Mouse (Mus musculus): ENCODE data around the gene Ppara.

DNA sequence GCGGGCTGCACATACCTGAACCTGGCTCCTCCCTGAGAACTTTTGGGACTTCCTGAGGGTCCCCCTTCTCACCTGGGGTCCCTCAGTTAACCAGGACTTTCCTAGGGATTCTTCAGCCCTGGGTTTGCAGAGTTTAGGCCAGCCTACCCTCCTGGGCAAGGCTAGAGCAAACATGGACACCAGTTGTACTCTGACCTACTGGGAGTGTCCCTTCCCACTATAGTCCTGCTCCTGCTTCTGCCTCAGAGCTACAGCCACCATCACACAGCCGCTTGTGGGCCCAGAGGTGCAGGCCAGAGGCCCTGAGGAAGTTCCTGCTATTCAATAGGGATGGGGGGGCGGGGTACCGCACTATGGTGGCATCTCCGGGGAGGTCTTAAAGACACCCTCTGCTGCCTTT, 94.7 kb downstream of the Ppara start:
- TF ChIP-seq BHLHE40 (IDR thresholded peaks at IDR 0.05; ENCODE audit: borderline replicate concordance, low read depth, low read length) = no peak
- no peak for TF ChIP-seq CHD2 (IDR thresholded peaks at IDR 0.05; ENCODE audit: low read length)
- TF ChIP-seq CTCF (IDR thresholded peaks at IDR 0.05 in 2 of 3, conservative IDR thresholded peaks at IDR 0.05 in 1 of 3; ENCODE audit: control insufficient read depth in 1 of 3, insufficient read depth in 1 of 3, low read depth in 2 of 3, low read length in 3 of 3, poor library complexity in 1 of 3, severe bottlenecking in 1 of 3) = no peak
- TF ChIP-seq MEF2A (IDR thresholded peaks at IDR 0.05; ENCODE audit: extremely low read depth, insufficient replicate concordance, low read depth, low read length, poor library complexity, severe bottlenecking) = no peak
- no peak for TF ChIP-seq JUND (IDR thresholded peaks at IDR 0.05; ENCODE audit: low read depth, low read length)
- no peak for TF ChIP-seq SMC3 (IDR thresholded peaks at IDR 0.05; ENCODE audit: low read depth, low read length)
- no peak for TF ChIP-seq ELF1 (IDR thresholded peaks at IDR 0.05; ENCODE audit: low read depth, low read length)
- TF ChIP-seq GABPA (IDR thresholded peaks at IDR 0.05; ENCODE audit: low read depth, low read length) = no peak
- TF ChIP-seq POLR2AphosphoS2 (IDR thresholded peaks at IDR 0.05; ENCODE audit: low read length) = no peak
- TF ChIP-seq POLR2A (IDR thresholded peaks at IDR 0.05; ENCODE audit: control insufficient read depth in 1 of 2, insufficient read depth in 1 of 2, low read depth in 1 of 2, low read length in 2 of 2, poor library complexity in 1 of 2) = no peak
- no peak for TF ChIP-seq NRF1 (IDR thresholded peaks at IDR 0.05; ENCODE audit: insufficient read depth, low read depth, low read length, poor library complexity, severe bottlenecking)

Data from MEL (cell line).